Mouse (Mus musculus): ENCODE measurements at regions not wholly inside any gene's neighbourhood (a gene's known extent, or its start where the extent isn't known, plus 50 kb on each side); places are given as distances from the start of the nearest gene placed in this dataset.

- peaks cover 24% of the 10 kb centered on the region for H3K4me1 ChIP-seq (replicated peaks; ENCODE audit: control insufficient read depth, insufficient read depth, low read length)
- H3K4me2 ChIP-seq: peak overlapping the region; percentile 68
- H3K27me3 ChIP-seq (replicated peaks; ENCODE audit: control insufficient read depth, insufficient read depth, low read length): no peaks in the 10 kb centered on the region
- peak overlapping the region; percentile 57 for H3K27ac ChIP-seq (ENCODE audit: low read depth, low read length)
- ATAC-seq (replicated peaks; ENCODE audit: low FRiP score): peak; percentile 69
- H3K9me3 ChIP-seq (ENCODE audit: control insufficient read depth, low read length): no peaks in the 10 kb centered on the region
- no peaks in the 10 kb centered on the region for H3K36me3 ChIP-seq (ENCODE audit: control insufficient read depth, insufficient read depth, low read length)
- DNase-seq (ENCODE audit: low spot score): no peak
- 27% methylated on average over 6 of the region's 6 CpGs for WGBS
- no peak overlapping the region for H3K4me3 ChIP-seq (ENCODE audit: low read depth, low read length)
- 0 out of 2 replicates have a peak overlapping the region, but pooled peaks have one; percentile 7 for H3K9ac ChIP-seq (ENCODE audit: low read depth, low read length)
Observed at GRCm38 (mm10) chr5:75762374-75762773, 187.7 kb downstream of the Kit start.

- peaks cover 22% of the 10 kb centered on the region for H3K4me1 ChIP-seq (replicated peaks; ENCODE audit: control insufficient read depth, insufficient read depth, low read length)
- peak overlapping the region; percentile 68 for H3K4me2 ChIP-seq
- peak overlapping the region; percentile 57 for H3K27ac ChIP-seq (ENCODE audit: low read depth, low read length)
- H3K4me3 ChIP-seq (ENCODE audit: low read depth, low read length): no peak overlapping the region
- H3K9ac ChIP-seq (ENCODE audit: low read depth, low read length): 0 out of 2 replicates have a peak overlapping the region, but pooled peaks have one; percentile 35
- WGBS: 26% methylated on average over 11 of the region's 11 CpGs
- H3K27me3 ChIP-seq (replicated peaks; ENCODE audit: control insufficient read depth, insufficient read depth, low read length): no peaks in the 10 kb centered on the region
- peak; percentile 66 for DNase-seq (ENCODE audit: low spot score)
- no peaks in the 10 kb centered on the region for H3K36me3 ChIP-seq (ENCODE audit: control insufficient read depth, insufficient read depth, low read length)
- no peaks in the 10 kb centered on the region for H3K9me3 ChIP-seq (ENCODE audit: control insufficient read depth, low read length)
- peak; percentile 96 for ATAC-seq (replicated peaks; ENCODE audit: low FRiP score)
Observed at GRCm38 (mm10) chr5:75761459-75762310, 187.0 kb downstream of the Kit start.

- H3K27me3 ChIP-seq (replicated peaks; ENCODE audit: control insufficient read depth, insufficient read depth, low read length): no peaks in the 10 kb centered on the region
- H3K4me1 ChIP-seq (replicated peaks; ENCODE audit: control insufficient read depth, insufficient read depth, low read length): peaks cover 3% of the 10 kb centered on the region; the same call in 1 of the 2 replicates
- no peak overlapping the region for H3K4me2 ChIP-seq
- no peaks in the 10 kb centered on the region for H3K36me3 ChIP-seq (ENCODE audit: control insufficient read depth, insufficient read depth, low read length)
- H3K27ac ChIP-seq (ENCODE audit: low read depth, low read length): no peak overlapping the region
- no peak for ATAC-seq (replicated peaks; ENCODE audit: low FRiP score)
- no peak for DNase-seq (ENCODE audit: low spot score)
- H3K9me3 ChIP-seq (ENCODE audit: control insufficient read depth, low read length): no peaks in the 10 kb centered on the region
- H3K9ac ChIP-seq (ENCODE audit: low read depth, low read length): no peak overlapping the region
- 53% methylated on average over 7 of the region's 7 CpGs for WGBS
- no peak overlapping the region for H3K4me3 ChIP-seq (ENCODE audit: low read depth, low read length)
Observed at GRCm38 (mm10) chr5:75756168-75756567, 181.5 kb downstream of the Kit start.

GRCm38 (mm10) chr5:75754356-75754755 is 179.6 kb downstream of the Kit start:
- Histone ChIP-seq H3K4me2 (no peak overlapping the region), H3K9ac (ENCODE audit: low read depth, low read length) (no peak overlapping the region), H3K4me1 (replicated peaks; ENCODE audit: control insufficient read depth, insufficient read depth, low read length) (no peaks in the 10 kb centered on the region), H3K9me3 (ENCODE audit: control insufficient read depth, low read length) (no peaks in the 10 kb centered on the region), H3K36me3 (ENCODE audit: control insufficient read depth, insufficient read depth, low read length) (no peaks in the 10 kb centered on the region), H3K4me3 (ENCODE audit: low read depth, low read length) (no peak overlapping the region), H3K27me3 (replicated peaks; ENCODE audit: control insufficient read depth, insufficient read depth, low read length) (no peaks in the 10 kb centered on the region), H3K27ac (ENCODE audit: low read depth, low read length) (no peak overlapping the region)
- ATAC-seq (replicated peaks; ENCODE audit: low FRiP score) (no peak), DNase-seq (ENCODE audit: low spot score) (no peak)
- 83% methylated on average over 7 of the region's 7 CpGs for WGBS

- H3K9me3 ChIP-seq (ENCODE audit: control insufficient read depth, low read length): no peaks in the 10 kb centered on the region
Observed at GRCm38 (mm10) chr5:75745311-75745710, 170.6 kb downstream of the Kit start.

GRCm38 (mm10) chr5:75744475-75745045 is 169.8 kb downstream of the Kit start:
- Histone ChIP-seq H3K4me3 (ENCODE audit: low read depth, low read length) (no peak overlapping the region), H3K9me3 (ENCODE audit: control insufficient read depth, low read length) (no peaks in the 10 kb centered on the region), H3K36me3 (ENCODE audit: control insufficient read depth, insufficient read depth, low read length) (no peaks in the 10 kb centered on the region), H3K27me3 (replicated peaks; ENCODE audit: control insufficient read depth, insufficient read depth, low read length) (no peaks in the 10 kb centered on the region), H3K4me1 (replicated peaks; ENCODE audit: control insufficient read depth, insufficient read depth, low read length) (no peaks in the 10 kb centered on the region), H3K9ac (ENCODE audit: low read depth, low read length) (no peak overlapping the region), H3K27ac (ENCODE audit: low read depth, low read length) (no peak overlapping the region), H3K4me2 (no peak overlapping the region)
- 22% methylated on average over 5 of the region's 6 CpGs for WGBS
- ATAC-seq (replicated peaks; ENCODE audit: low FRiP score) (no peak), DNase-seq (ENCODE audit: low spot score) (no peak)

More at GRCm38 (mm10) chr5:75745311-75745710, 170.6 kb downstream of the Kit start:
- ATAC-seq (replicated peaks; ENCODE audit: low FRiP score): no peak
- 85% methylated on average over 9 of the region's 9 CpGs for WGBS
- DNase-seq (ENCODE audit: low spot score): no peak
- Histone ChIP-seq H3K4me1 (replicated peaks; ENCODE audit: control insufficient read depth, insufficient read depth, low read length) (no peaks in the 10 kb centered on the region), H3K36me3 (ENCODE audit: control insufficient read depth, insufficient read depth, low read length) (no peaks in the 10 kb centered on the region), H3K27ac (ENCODE audit: low read depth, low read length) (no peak overlapping the region), H3K4me3 (ENCODE audit: low read depth, low read length) (no peak overlapping the region), H3K4me2 (no peak overlapping the region), H3K9ac (ENCODE audit: low read depth, low read length) (no peak overlapping the region), H3K27me3 (replicated peaks; ENCODE audit: control insufficient read depth, insufficient read depth, low read length) (no peaks in the 10 kb centered on the region)

GRCm38 (mm10) chr5:75739336-75739735 is 164.6 kb downstream of the Kit start:
- no peaks in the 10 kb centered on the region for H3K4me1 ChIP-seq (replicated peaks; ENCODE audit: control insufficient read depth, insufficient read depth, low read length)
- no peak overlapping the region for H3K9ac ChIP-seq (ENCODE audit: low read depth, low read length)
- H3K4me2 ChIP-seq: no peak overlapping the region
- no peak for ATAC-seq (replicated peaks; ENCODE audit: low FRiP score)
- WGBS: 84% methylated on average over 8 of the region's 8 CpGs
- H3K4me3 ChIP-seq (ENCODE audit: low read depth, low read length): no peak overlapping the region
- H3K9me3 ChIP-seq (ENCODE audit: control insufficient read depth, low read length): no peaks in the 10 kb centered on the region
- no peaks in the 10 kb centered on the region for H3K27me3 ChIP-seq (replicated peaks; ENCODE audit: control insufficient read depth, insufficient read depth, low read length)
- no peak overlapping the region for H3K27ac ChIP-seq (ENCODE audit: low read depth, low read length)
- no peaks in the 10 kb centered on the region for H3K36me3 ChIP-seq (ENCODE audit: control insufficient read depth, insufficient read depth, low read length)
- DNase-seq (ENCODE audit: low spot score): no peak

- ATAC-seq (replicated peaks; ENCODE audit: low FRiP score): no peak
- H3K4me1 ChIP-seq (replicated peaks; ENCODE audit: control insufficient read depth, insufficient read depth, low read length): no peaks in the 10 kb centered on the region
- WGBS: 85% methylated on average over 2 of the region's 2 CpGs
- H3K4me3 ChIP-seq (ENCODE audit: low read depth, low read length): no peak overlapping the region
- no peak for DNase-seq (ENCODE audit: low spot score)
- H3K36me3 ChIP-seq (ENCODE audit: control insufficient read depth, insufficient read depth, low read length): no peaks in the 10 kb centered on the region
- no peaks in the 10 kb centered on the region for H3K27me3 ChIP-seq (replicated peaks; ENCODE audit: control insufficient read depth, insufficient read depth, low read length)
- H3K9me3 ChIP-seq (ENCODE audit: control insufficient read depth, low read length): no peaks in the 10 kb centered on the region
- no peak overlapping the region for H3K27ac ChIP-seq (ENCODE audit: low read depth, low read length)
- H3K4me2 ChIP-seq: no peak overlapping the region
- H3K9ac ChIP-seq (ENCODE audit: low read depth, low read length): no peak overlapping the region
Observed at GRCm38 (mm10) chr5:75738445-75738844, 163.7 kb downstream of the Kit start.

GRCm38 (mm10) chr5:75737752-75738151 is 163.0 kb downstream of the Kit start:
- Histone ChIP-seq H3K4me3 (ENCODE audit: low read depth, low read length) (no peak overlapping the region), H3K4me1 (replicated peaks; ENCODE audit: control insufficient read depth, insufficient read depth, low read length) (no peaks in the 10 kb centered on the region), H3K27me3 (replicated peaks; ENCODE audit: control insufficient read depth, insufficient read depth, low read length) (no peaks in the 10 kb centered on the region), H3K4me2 (no peak overlapping the region), H3K27ac (ENCODE audit: low read depth, low read length) (no peak overlapping the region), H3K9me3 (ENCODE audit: control insufficient read depth, low read length) (no peaks in the 10 kb centered on the region), H3K9ac (ENCODE audit: low read depth, low read length) (no peak overlapping the region), H3K36me3 (ENCODE audit: control insufficient read depth, insufficient read depth, low read length) (no peaks in the 10 kb centered on the region)
- no peak for ATAC-seq (replicated peaks; ENCODE audit: low FRiP score)
- WGBS: 80% methylated on average over 7 of the region's 7 CpGs
- no peak for DNase-seq (ENCODE audit: low spot score)
